Mouse (Mus musculus) erythroblast, embryonic 14.5 days (primary cell): ENCODE data around the gene Gm20683.

Experiments
- GATA1 ChIP-seq: IDR thresholded peaks from 2 replicates; pipeline ENCODE4 v1.6.1; 2012; ENCODE audit warnings: low read length, inconsistent platforms, mixed read lengths
- TAL1 ChIP-seq: IDR thresholded peaks from 3 replicates; pipeline ENCODE4 v1.6.1; 2012; ENCODE audit warnings: low read length, inconsistent platforms, mixed read lengths

GRCm38 (mm10) chr17:25880196-25880910, 38.8 kb upstream of the Gm20683 start, which contains the start of gene Wfikkn1:
- TF ChIP-seq GATA1: no peak
- TF ChIP-seq TAL1: no peak
